Mouse (Mus musculus) erythroblast, embryonic 14.5 days (primary cell): ENCODE measurements around the gene Slx1b.

Experiments used
- GATA1 ChIP-seq: IDR thresholded peaks from 2 replicates; pipeline ENCODE4 v1.6.1; 2012; ENCODE audit warnings: low read length, inconsistent platforms, mixed read lengths
- TAL1 ChIP-seq: IDR thresholded peaks from 3 replicates; pipeline ENCODE4 v1.6.1; 2012; ENCODE audit warnings: low read length, inconsistent platforms, mixed read lengths

DNA sequence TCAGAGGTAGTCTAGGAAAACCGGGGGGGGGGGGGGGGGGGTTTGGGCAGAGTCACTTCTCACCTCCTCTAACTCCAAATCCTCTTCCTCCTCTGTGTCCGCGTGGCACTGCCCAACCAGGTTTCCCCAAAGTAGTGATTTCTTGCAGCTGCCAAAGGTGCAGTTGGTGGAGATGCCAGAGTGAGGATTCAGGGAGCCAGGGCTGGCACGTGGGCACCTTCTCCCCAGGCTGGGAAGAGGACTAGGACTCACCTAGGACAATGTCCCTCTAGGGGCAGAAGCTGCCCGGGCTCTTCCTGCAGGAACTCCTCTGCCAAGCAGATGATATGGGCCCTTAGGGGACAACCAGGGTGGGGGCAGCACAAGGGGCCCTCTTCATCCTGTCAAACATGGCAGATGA lies 3.9 kb downstream of the Slx1b start:
- TF ChIP-seq GATA1 = no peak
- TF ChIP-seq TAL1 = no peak
